Mouse (Mus musculus) T-helper 2 cell (primary cell): Measurements from ENCODE around the gene AW146154.
"Not testable (repeated sequence)": the region's sequence is repeated elsewhere in the genome, so short reads cannot be mapped to it uniquely, and the experiment has no call there.

Source experiments
- in situ Hi-C: fragments of 300-600 bp; cut with MboI, MseI; formaldehyde crosslinking; loops from one replicate; pipeline ENCODE4 v1.15.1; 2025; ENCODE audit warnings: high pct_unique_total_duplicates

AW146154 gene

GRCm38 (mm10) chr7:41499389-41500049 is at the start of gene AW146154, which contains the start of gene Gm20449:
TSS of gene AW146154 (minus strand) at chr7:41499890.
TSS of gene Gm20449 (minus strand) at chr7:41499417.
- in situ Hi-C loops, result loop anchor here (5.0 to 25.0 kb wide), 2 partner anchors 107 to 1013 kb away; partner anchors contain the start of genes AI987944 and Zfp141

- in situ Hi-C loops, result no loop called here
Observed at GRCm38 (mm10) chr7:41512672-41513071, 13.0 kb upstream of the AW146154 start.

DNA sequence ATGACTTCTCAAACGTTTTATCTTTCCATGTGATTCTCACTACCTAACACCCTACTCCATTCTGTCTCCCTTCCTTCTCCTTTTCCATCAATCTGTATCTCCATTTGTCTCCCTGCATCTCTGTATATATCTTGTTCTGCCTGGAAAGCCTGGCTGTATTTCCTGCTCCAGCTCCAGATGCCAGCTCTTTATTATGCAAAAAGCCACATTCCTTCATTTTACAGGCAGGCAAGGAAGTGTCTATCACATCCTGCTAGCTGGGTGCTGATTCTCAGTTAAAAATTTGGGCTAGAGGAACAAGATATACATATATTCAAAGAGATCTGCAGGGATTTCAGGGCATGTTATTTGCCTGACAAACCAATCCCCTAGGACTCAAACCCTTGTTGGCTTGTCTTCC is 12.5 kb upstream of the AW146154 start:
- in situ Hi-C loops, result no loop called here

DNA sequence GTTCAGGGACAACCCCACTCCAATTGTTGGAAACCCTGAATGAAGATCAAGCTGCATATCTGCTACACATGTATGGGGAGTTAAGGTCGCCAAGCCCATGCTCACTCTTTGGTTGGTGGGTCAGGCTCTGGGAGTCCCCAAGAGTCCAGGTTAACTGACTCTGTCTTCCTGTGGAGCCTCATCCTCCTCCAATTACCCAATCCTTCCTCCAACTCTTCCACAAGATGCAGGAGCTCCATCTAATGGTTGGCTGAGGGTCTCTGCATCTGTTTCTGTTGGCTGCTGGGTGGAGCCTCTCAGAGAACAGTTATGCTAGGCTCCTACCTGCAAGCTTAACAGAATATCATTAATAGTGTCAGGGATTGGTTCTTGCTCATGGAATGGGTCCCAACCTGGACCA is 2.7 kb upstream of the AW146154 start:
- in situ Hi-C loops, result no loop called here

GRCm38 (mm10) chr7:41500151-41500934 is 653 bp upstream of the AW146154 start:
- in situ Hi-C loops, result no loop called here

DNA sequence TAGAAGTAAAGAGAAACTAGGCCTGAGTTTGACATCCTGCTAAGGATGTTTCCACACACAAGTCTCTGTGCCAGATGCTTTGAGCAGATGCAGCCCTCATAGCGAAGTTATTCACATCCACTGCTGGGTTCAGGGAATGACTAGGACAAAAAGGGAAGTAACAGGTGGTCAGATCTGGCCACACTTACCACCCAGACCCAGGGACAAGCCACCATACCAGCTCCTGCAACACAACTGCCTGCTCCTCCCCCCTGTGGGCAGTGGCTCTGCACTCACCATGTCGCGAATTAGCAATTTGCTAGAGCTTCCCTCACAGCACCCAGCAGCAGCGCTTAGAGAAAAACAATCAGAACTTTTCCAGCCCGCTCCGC is 687 bp downstream of the AW146154 start:
- in situ Hi-C loops, result loop anchor here (5.0 to 25.0 kb wide), 2 partner anchors 107 to 1013 kb away; partner anchors contain the start of genes AI987944 and Zfp141

- in situ Hi-C loops, result loop anchor here (5.0 to 25.0 kb wide), 2 partner anchors 106 to 1014 kb away; partner anchors contain the start of genes AI987944 and Zfp141
Observed at GRCm38 (mm10) chr7:41498464-41498863, 1.2 kb downstream of the AW146154 start.

- in situ Hi-C loops, result loop anchor here (5.0 to 25.0 kb wide), 2 partner anchors 106 to 1014 kb away; partner anchors contain the start of genes AI987944 and Zfp141
Observed at GRCm38 (mm10) chr7:41497871-41498270, 1.8 kb downstream of the AW146154 start.

DNA sequence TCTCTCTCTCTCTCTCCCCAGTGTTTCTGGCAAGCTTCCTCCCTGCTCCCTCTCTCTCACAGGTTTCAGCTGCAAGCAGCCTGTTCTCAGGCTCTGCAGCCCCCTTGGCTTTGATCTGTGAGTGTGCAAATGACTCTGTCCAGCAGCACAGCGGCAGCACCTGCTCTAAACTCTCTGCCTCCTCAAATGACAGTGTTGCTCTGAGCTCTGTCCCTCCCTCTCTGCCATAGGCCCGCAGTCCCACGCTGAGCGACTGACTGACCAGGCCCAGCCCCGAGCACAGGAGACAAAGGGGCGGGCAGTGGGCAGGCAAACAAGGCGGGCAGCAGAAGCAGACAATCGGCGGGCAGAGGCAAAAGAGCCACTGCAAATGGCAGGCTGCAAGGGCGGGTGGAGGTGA is 47.8 kb downstream of the AW146154 start:
- in situ Hi-C loops, result no loop called here

- in situ Hi-C loops, result not testable (repeated sequence)
Observed at GRCm38 (mm10) chr7:41448596-41448995, 51.1 kb downstream of the AW146154 start, which contains the start of gene Vmn2r57. TSS of gene Vmn2r57 (minus strand) at chr7:41448696.
